In genomic region chr8:84934860-84935259, GRCm38 (mm10) we compare ENCODE assay signal across 8 mouse cellular contexts. TPM values are rescaled to one million over a fixed set of nuclear protein-coding genes. Genes with fewer than 3 reads are reported as not detected.
DNase-seq lines count a peak whose midpoint lies in the region; ATAC-seq and TF ChIP-seq lines count a peak whose summit lies in the region.
"Had no signal": no experiment of that assay in that cellular context is flagged by ENCODE, and none has a peak within 500 bp of the region (broad histone marks: within the 10 kb centered on the region; RNA-seq: fewer than 3 reads in every experiment).

No protein-coding gene starts in this region.

- H3K4me3 ChIP-seq in ES-Bruce4 (ENCODE audit: low read depth, low read length), result peak overlapping the region; percentile 28
- H3K4me3 ChIP-seq in embryonic facial prominence, embryonic 14.5 days (ENCODE audit: low read depth, low read length), result peak overlapping the region; percentile 0; the same call in 1 of the 2 replicates
- no peak overlapping the region for H3K4me3 ChIP-seq in limb, embryonic 11.5 days (ENCODE audit: low read depth, low read length)
- H3K4me3 ChIP-seq: liver, embryonic 15.5 days had no signal

- H3K36me3 ChIP-seq in ES-Bruce4 (ENCODE audit: control insufficient read depth, insufficient read depth, low read length, poor library complexity, severe bottlenecking), result no peaks in the 10 kb centered on the region
- H3K36me3 ChIP-seq in embryonic facial prominence, embryonic 14.5 days (ENCODE audit: control insufficient read depth, insufficient read depth, low read length), result no peaks in the 10 kb centered on the region
- no peaks in the 10 kb centered on the region for H3K36me3 ChIP-seq in limb, embryonic 11.5 days (ENCODE audit: control insufficient read depth, insufficient read depth, low read length)
- H3K36me3 ChIP-seq: liver, embryonic 15.5 days had no signal

- no peak for TF ChIP-seq CTCF in ES-Bruce4 (IDR thresholded peaks at IDR 0.05; ENCODE audit: low read depth, low read length)

- ATAC-seq in embryonic facial prominence, embryonic 14.5 days (ENCODE audit: low read depth), result peak; percentile 76
- peak; percentile 48; the same call in 1 of the 2 replicates for ATAC-seq in limb, embryonic 11.5 days (ENCODE audit: insufficient number of reproducible peaks, low FRiP score, low TSS enrichment, low read depth)

- H3K9me3 ChIP-seq in ES-Bruce4 (replicated peaks; ENCODE audit: control insufficient read depth, insufficient read depth, low read length, poor library complexity, severe bottlenecking), result no peaks in the 10 kb centered on the region
- H3K9me3 ChIP-seq in embryonic facial prominence, embryonic 14.5 days (ENCODE audit: control insufficient read depth, low read length), result 0 out of 2 replicates have a peak, but pooled peaks cover 5% of the 10 kb centered on the region
- H3K9me3 ChIP-seq in limb, embryonic 11.5 days (ENCODE audit: control insufficient read depth, low read length), result no peaks in the 10 kb centered on the region; the same call in 1 of the 2 replicates
- H3K9me3 ChIP-seq: liver, embryonic 15.5 days had no signal

- intact Hi-C loops in heart, postnatal 10 days (cut with DNase I), result no loop called here

- H3K4me1 ChIP-seq in ES-Bruce4 (ENCODE audit: control insufficient read depth, insufficient read depth, low read length), result no peaks in the 10 kb centered on the region
- peaks cover 7% of the 10 kb centered on the region; the same call in 1 of the 2 replicates for H3K4me1 ChIP-seq in embryonic facial prominence, embryonic 14.5 days (ENCODE audit: control insufficient read depth, insufficient read depth, low read length)
- H3K4me1 ChIP-seq in limb, embryonic 11.5 days (ENCODE audit: control insufficient read depth, insufficient read depth, low read length), result peaks cover 16% of the 10 kb centered on the region

- peak; percentile 36 for DNase-seq in CD4-positive helper T cell, adult 2 months (ENCODE audit: low read depth, low spot score)
- peak; percentile 84 for DNase-seq in embryonic facial prominence, embryonic 14.5 days (ENCODE audit: low spot score)
- DNase-seq in limb, embryonic 11.5 days (ENCODE audit: low spot score), result peak; percentile 70
- DNase-seq in telencephalon, adult 2 months (ENCODE audit: low read depth, low spot score), result peak; percentile 62
- no peak for DNase-seq in ovary, postnatal 14 days (ENCODE audit: low spot score)
- DNase-seq in heart, postnatal 10 days, result no peak

- no peak for TF ChIP-seq POLR2A in ES-Bruce4 (IDR thresholded peaks at IDR 0.05; ENCODE audit: insufficient read depth, low read length)

- WGBS in embryonic facial prominence, embryonic 14.5 days, result 2% methylated on average over 15 of the region's 15 CpGs
- WGBS in limb, embryonic 11.5 days, result 1% methylated on average over 15 of the region's 15 CpGs

- no peaks in the 10 kb centered on the region for H3K27me3 ChIP-seq in ES-Bruce4 (ENCODE audit: control insufficient read depth, insufficient read depth, low read length, poor library complexity, severe bottlenecking)
- peaks cover 68% of the 10 kb centered on the region for H3K27me3 ChIP-seq in embryonic facial prominence, embryonic 14.5 days (replicated peaks; ENCODE audit: control insufficient read depth, insufficient read depth, low read length)
- H3K27me3 ChIP-seq in limb, embryonic 11.5 days (ENCODE audit: control insufficient read depth, insufficient read depth, low read length), result peaks cover 47% of the 10 kb centered on the region

- no peak overlapping the region for H3K27ac ChIP-seq in ES-Bruce4 (ENCODE audit: insufficient read depth, low read length)
- no peak overlapping the region for H3K27ac ChIP-seq in embryonic facial prominence, embryonic 14.5 days (replicated peaks; ENCODE audit: low read depth, low read length)
- no peak overlapping the region for H3K27ac ChIP-seq in limb, embryonic 11.5 days (replicated peaks; ENCODE audit: low read depth, low read length)
- H3K27ac ChIP-seq: liver, embryonic 15.5 days had no signal

- no peak overlapping the region for H3K9ac ChIP-seq in ES-Bruce4 (ENCODE audit: low read depth, poor library complexity, severe bottlenecking)
- no peak overlapping the region for H3K9ac ChIP-seq in embryonic facial prominence, embryonic 14.5 days (ENCODE audit: low read depth, low read length)
- no peak overlapping the region for H3K9ac ChIP-seq in limb, embryonic 11.5 days (ENCODE audit: low read length)
- H3K9ac ChIP-seq: liver, embryonic 15.5 days had no signal

- peak overlapping the region; percentile 1; the same call in 1 of the 2 replicates for H3K4me2 ChIP-seq in embryonic facial prominence, embryonic 14.5 days (ENCODE audit: low read depth, low read length)
- H3K4me2 ChIP-seq in limb, embryonic 11.5 days (ENCODE audit: low read depth, severe bottlenecking), result peak overlapping the region; percentile 24
- H3K4me2 ChIP-seq: liver, embryonic 15.5 days had no signal

- TF ChIP-seq EP300 in ES-Bruce4 (IDR thresholded peaks at IDR 0.05; ENCODE audit: insufficient read depth, low read depth, low read length), result no peak

RNA-seq across cellular contexts. Expression of gene Mast1, which starts 2.3 kb away (rescaled TPM):
- polyA plus RNA-seq in ES-Bruce4 (2011; ENCODE audit: insufficient read depth, insufficient read length, low read depth, missing spikeins), result 0.73 and 1.5 TPM in 2 replicates
- 3.4 and 3.6 TPM in 2 replicates for polyA plus RNA-seq in embryonic facial prominence, embryonic 14.5 days (2014; fragmentation: Nextera tagmentation; extraction: Ambion mirVana)
- 0.17 and 0.71 TPM in 2 replicates for polyA plus RNA-seq in limb, embryonic 11.5 days (2014; fragmentation: Nextera tagmentation; extraction: Ambion mirVana)
- under 1 TPM in 1 of 2 experiments, not detected in 1; 0.07 TPM for total RNA-seq in heart, postnatal 10 days (2021)

RNA-seq across cellular contexts. Expression of gene Rtbdn, which starts 11.9 kb away (rescaled TPM):
- polyA plus RNA-seq in ES-Bruce4 (2011; ENCODE audit: insufficient read depth, insufficient read length, low read depth, missing spikeins), result 0.38 TPM in 1 of 2 replicates, not detected in the other
- 0.20 TPM in 1 of 2 replicates, not detected in the other for polyA plus RNA-seq in embryonic facial prominence, embryonic 14.5 days (2014; fragmentation: Nextera tagmentation; extraction: Ambion mirVana)
- 0.16 TPM in 1 of 2 replicates, not detected in the other for polyA plus RNA-seq in limb, embryonic 11.5 days (2014; fragmentation: Nextera tagmentation; extraction: Ambion mirVana)
- total RNA-seq in heart, postnatal 10 days (2021), result not detected

RNA-seq across cellular contexts. Expression of gene Dnase2a, which starts 26.5 kb away (rescaled TPM):
- polyA plus RNA-seq in ES-Bruce4 (2011; ENCODE audit: insufficient read depth, insufficient read length, low read depth, missing spikeins), result 27.5 and 30.9 TPM in 2 replicates
- 10.1 and 11.5 TPM in 2 replicates for polyA plus RNA-seq in embryonic facial prominence, embryonic 14.5 days (2014; fragmentation: Nextera tagmentation; extraction: Ambion mirVana)
- polyA plus RNA-seq in limb, embryonic 11.5 days (2014; fragmentation: Nextera tagmentation; extraction: Ambion mirVana), result 8.2 and 8.6 TPM in 2 replicates
- total RNA-seq in heart, postnatal 10 days (2021), result 1 to 10 TPM; 6.4 to 7.3 TPM

RNA-seq across cellular contexts. Expression of gene Klf1, which starts 33.1 kb away (rescaled TPM):
- not detected in 2 replicates for polyA plus RNA-seq in ES-Bruce4 (2011; ENCODE audit: insufficient read depth, insufficient read length, low read depth, missing spikeins)
- 2.1 and 2.2 TPM in 2 replicates for polyA plus RNA-seq in embryonic facial prominence, embryonic 14.5 days (2014; fragmentation: Nextera tagmentation; extraction: Ambion mirVana)
- polyA plus RNA-seq in limb, embryonic 11.5 days (2014; fragmentation: Nextera tagmentation; extraction: Ambion mirVana), result 9.1 and 11.0 TPM in 2 replicates
- total RNA-seq in heart, postnatal 10 days (2021), result under 1 TPM; 0.17 to 0.22 TPM

RNA-seq across cellular contexts. Expression of gene Gm49661, which starts 34.4 kb away (rescaled TPM):
- polyA plus RNA-seq in ES-Bruce4 (2011; ENCODE audit: insufficient read depth, insufficient read length, low read depth, missing spikeins), result 4.9 TPM in 1 of 2 replicates, not detected in the other
- not detected in 2 replicates for polyA plus RNA-seq in embryonic facial prominence, embryonic 14.5 days (2014; fragmentation: Nextera tagmentation; extraction: Ambion mirVana)
- polyA plus RNA-seq in limb, embryonic 11.5 days (2014; fragmentation: Nextera tagmentation; extraction: Ambion mirVana), result not detected in 2 replicates
- total RNA-seq in heart, postnatal 10 days (2021), result 1 to 10 TPM in 1 of 2 experiments, not detected in 1; 1.6 TPM
- polyA plus RNA-seq: liver, embryonic 15.5 days had no signal

Comparison
In these comparisons a context has a peak if more than half of its experiments do, and no peak if none do; other contexts are left out.
1. DNase-seq: peak in CD4-positive helper T cell, adult 2 months (single experiment), embryonic facial prominence, embryonic 14.5 days (single experiment), limb, embryonic 11.5 days (single experiment) and telencephalon, adult 2 months (single experiment); none in ovary, postnatal 14 days (single experiment) and heart, postnatal 10 days (0 of 2).